In the genomic region with DNA sequence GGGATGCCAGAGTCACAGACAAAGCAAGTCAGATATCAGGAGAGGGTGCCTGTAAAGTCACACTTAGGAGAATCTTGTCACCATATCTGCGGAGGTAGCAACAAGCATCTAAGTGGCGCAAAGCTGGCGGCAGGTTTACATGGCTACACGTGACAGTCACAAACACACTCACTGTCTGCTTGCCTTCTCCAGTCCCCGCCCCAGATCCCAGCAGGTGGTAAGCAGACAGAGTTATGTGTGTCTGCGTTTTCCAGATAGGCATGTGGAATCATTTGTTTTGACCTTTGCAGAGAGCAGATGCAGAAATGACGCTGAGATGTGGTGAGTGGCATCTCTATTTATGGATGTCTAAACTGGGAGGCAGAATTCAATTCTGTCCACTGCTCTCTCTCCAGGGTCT, we compare ENCODE assay signal across 24 mouse cellular contexts.
DNase-seq lines count a peak whose midpoint lies in the region; ATAC-seq lines count a peak whose summit lies in the region.
"Had no signal": no experiment of that assay in that cellular context is flagged by ENCODE, and none has a peak within 500 bp of the region (broad histone marks: within the 10 kb centered on the region; RNA-seq: fewer than 3 reads in every experiment).

No protein-coding gene starts in this region.

- ATAC-seq in heart, embryonic 12.5 days (ENCODE audit: insufficient number of reproducible peaks, low FRiP score) = no peak
- ATAC-seq in heart, embryonic 16.5 days (replicated peaks; ENCODE audit: extremely low read depth, insufficient read depth, low FRiP score) = no peak; the same call in 1 of the 2 replicates
- ATAC-seq: CD4-positive, CD25-positive, alpha-beta regulatory T cell, adult 4 months; forebrain, embryonic 14.5 days; forebrain, postnatal 0 days; intestine, postnatal 0 days had no signal

- H3K4me2 ChIP-seq in heart, embryonic 12.5 days = peak overlapping the region; percentile 25; the same call in 1 of the 2 replicates
- H3K4me2 ChIP-seq in heart, embryonic 16.5 days (ENCODE audit: low read depth, low read length) = peak overlapping the region; percentile 14; the same call in 1 of the 2 replicates
- H3K4me2 ChIP-seq: embryonic facial prominence, embryonic 12.5 days; embryonic facial prominence, embryonic 15.5 days; hindbrain, embryonic 12.5 days; hindbrain, embryonic 15.5 days had no signal

- WGBS in heart, embryonic 12.5 days = 50% methylated on average over 7 of the region's 7 CpGs
- WGBS in heart, embryonic 10.5 days = 55% methylated on average over 7 of the region's 7 CpGs
- 33% methylated on average over 7 of the region's 7 CpGs for WGBS in heart, embryonic 16.5 days

- H3K9me3 ChIP-seq in heart, embryonic 12.5 days (replicated peaks) = no peaks in the 10 kb centered on the region
- no peaks in the 10 kb centered on the region for H3K9me3 ChIP-seq in heart, embryonic 10.5 days
- no peaks in the 10 kb centered on the region for H3K9me3 ChIP-seq in heart, embryonic 16.5 days (replicated peaks; ENCODE audit: control insufficient read depth, low read length)
- H3K9me3 ChIP-seq: embryonic facial prominence, embryonic 12.5 days; embryonic facial prominence, embryonic 15.5 days; hindbrain, embryonic 12.5 days; hindbrain, embryonic 15.5 days had no signal

- H3K4me1 ChIP-seq in heart, embryonic 12.5 days (replicated peaks) = peaks cover 8% of the 10 kb centered on the region
- H3K4me1 ChIP-seq in heart, embryonic 10.5 days = peaks cover 4% of the 10 kb centered on the region; the same call in 1 of the 2 replicates
- H3K4me1 ChIP-seq in heart, embryonic 16.5 days (ENCODE audit: control insufficient read depth, insufficient read depth, low read length) = peaks cover 4% of the 10 kb centered on the region
- H3K4me1 ChIP-seq: embryonic facial prominence, embryonic 15.5 days; hindbrain, embryonic 12.5 days; hindbrain, embryonic 15.5 days had no signal

- DNase-seq in heart, embryonic 10.5 days (ENCODE audit: low spot score) = no peak
- DNase-seq in heart, adult 8-10 months (ENCODE audit: low spot score) = no peak
- peak; percentile 31 for DNase-seq in heart, postnatal 4 days
- DNase-seq in heart, postnatal 36 days = no peak
- DNase-seq in skeletal muscle tissue, adult 2 months (ENCODE audit: low read depth, low spot score) = peak; percentile 2
- no peak for DNase-seq in spleen, postnatal 4 days (ENCODE audit: low spot score in 2 of 2)
- DNase-seq: adrenal gland, adult 8-10 months; adrenal gland, postnatal 25 days; cerebellum, adult 18-20 months; cerebellum, adult 9-10 months; cerebellum, postnatal 14 days; forebrain, postnatal 0 days; gastrocnemius, postnatal 10 days; gastrocnemius, postnatal 36 days; kidney, adult 2 months had no signal

- H3K4me3 ChIP-seq in heart, embryonic 12.5 days = no peak overlapping the region
- H3K4me3 ChIP-seq in heart, embryonic 10.5 days = no peak overlapping the region
- H3K4me3 ChIP-seq in heart, embryonic 16.5 days (ENCODE audit: low read length) = no peak overlapping the region
- H3K4me3 ChIP-seq: embryonic facial prominence, embryonic 12.5 days; embryonic facial prominence, embryonic 15.5 days; hindbrain, embryonic 12.5 days; hindbrain, embryonic 15.5 days had no signal

- H3K27ac ChIP-seq in heart, embryonic 12.5 days (ENCODE audit: poor library complexity, severe bottlenecking) = no peak overlapping the region
- H3K27ac ChIP-seq in heart, embryonic 10.5 days = no peak overlapping the region
- H3K27ac ChIP-seq in heart, embryonic 16.5 days (ENCODE audit: low read length) = no peak overlapping the region
- H3K27ac ChIP-seq: embryonic facial prominence, embryonic 12.5 days; embryonic facial prominence, embryonic 15.5 days; hindbrain, embryonic 12.5 days; hindbrain, embryonic 15.5 days had no signal

- no peak overlapping the region for H3K9ac ChIP-seq in heart, embryonic 12.5 days
- no peak overlapping the region for H3K9ac ChIP-seq in heart, embryonic 16.5 days (ENCODE audit: low read length)
- H3K9ac ChIP-seq: embryonic facial prominence, embryonic 12.5 days; embryonic facial prominence, embryonic 15.5 days; forebrain, postnatal 0 days; hindbrain, embryonic 12.5 days; hindbrain, embryonic 15.5 days had no signal

- H3K27me3 ChIP-seq in heart, embryonic 12.5 days (replicated peaks) = no peaks in the 10 kb centered on the region
- H3K27me3 ChIP-seq in heart, embryonic 10.5 days (ENCODE audit: insufficient read depth, poor library complexity, severe bottlenecking) = no peaks in the 10 kb centered on the region
- H3K27me3 ChIP-seq in heart, embryonic 16.5 days (ENCODE audit: control insufficient read depth, insufficient read depth, low read length) = no peaks in the 10 kb centered on the region
- H3K27me3 ChIP-seq: embryonic facial prominence, embryonic 12.5 days; embryonic facial prominence, embryonic 15.5 days; hindbrain, embryonic 12.5 days; hindbrain, embryonic 15.5 days had no signal

- intact Hi-C loops in heart, postnatal 36 days (cut with DNase I) = no loop called here

- H3K36me3 ChIP-seq in heart, embryonic 12.5 days = no peaks in the 10 kb centered on the region
- no peaks in the 10 kb centered on the region for H3K36me3 ChIP-seq in heart, embryonic 10.5 days
- H3K36me3 ChIP-seq in heart, embryonic 16.5 days (ENCODE audit: control insufficient read depth, insufficient read depth) = no peaks in the 10 kb centered on the region
- H3K36me3 ChIP-seq: embryonic facial prominence, embryonic 12.5 days; embryonic facial prominence, embryonic 15.5 days; hindbrain, embryonic 12.5 days; hindbrain, embryonic 15.5 days had no signal

Comparison
In these comparisons a context has a peak if more than half of its experiments do, and no peak if none do; other contexts are left out.
1. DNase-seq: peak in heart, postnatal 4 days (single experiment) and skeletal muscle tissue, adult 2 months (single experiment); none in heart, embryonic 10.5 days (single experiment), heart, adult 8-10 months (single experiment), heart, postnatal 36 days (0 of 2) and spleen, postnatal 4 days (0 of 2).